ENCODE assay signal across 11 mouse cellular contexts in the genomic region with DNA sequence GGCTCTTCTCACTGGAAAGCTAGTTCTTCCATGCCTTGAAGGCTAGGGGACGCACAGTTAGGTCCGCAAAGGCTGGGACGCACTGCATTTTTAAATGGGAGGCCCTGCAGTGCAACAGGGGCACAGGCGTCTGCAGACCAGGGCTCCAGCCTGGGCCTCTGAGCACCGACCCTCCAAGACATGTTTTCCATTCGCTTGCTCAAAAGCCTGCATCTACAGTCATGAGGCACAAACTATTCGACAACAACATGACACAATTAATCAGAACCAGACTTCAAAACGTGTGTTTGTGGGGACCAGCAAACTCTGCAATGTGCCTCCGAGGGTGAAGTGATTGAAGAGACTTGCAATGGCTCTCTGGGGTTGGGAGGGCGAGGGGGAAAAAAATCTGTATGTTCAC. TPM values are rescaled to one million over a fixed set of nuclear protein-coding genes. Genes with fewer than 3 reads are reported as not detected.
DNase-seq lines count a peak whose midpoint lies in the region; ATAC-seq and TF ChIP-seq lines count a peak whose summit lies in the region.
"Had no signal": no experiment of that assay in that cellular context is flagged by ENCODE, and none has a peak within 500 bp of the region (broad histone marks: within the 10 kb centered on the region; RNA-seq: fewer than 3 reads in every experiment).

No protein-coding gene starts in this region.

- no peak for TF ChIP-seq CTCF in E14TG2a.4 (conservative IDR thresholded peaks at IDR 0.05; ENCODE audit: low read length)
- no peak for TF ChIP-seq CTCF in layer of hippocampus, adult 2 months (conservative IDR thresholded peaks at IDR 0.05)

- H3K4me1 ChIP-seq in E14TG2a.4 (replicated peaks; ENCODE audit: low read depth, low read length) = peaks cover 70% of the 10 kb centered on the region
- H3K4me1 ChIP-seq in hindbrain, embryonic 10.5 days (replicated peaks) = peaks cover 92% of the 10 kb centered on the region
- H3K4me1 ChIP-seq in midbrain, embryonic 14.5 days (ENCODE audit: control insufficient read depth, insufficient read depth, low read length) = peaks cover 31% of the 10 kb centered on the region

- peak; percentile 40 for DNase-seq in embryo, embryonic 10 days (ENCODE audit: low spot score)
- no peak for DNase-seq in embryo, embryonic 11 days
- peak; percentile 56 for DNase-seq in hindbrain, embryonic 10.5 days (ENCODE audit: low spot score)
- peak; percentile 25 for DNase-seq in midbrain, embryonic 14.5 days
- DNase-seq in c-Kit-positive CD71-positive TER-119-positive erythroid progenitor cells, embryonic 14.5 days (ENCODE audit: low spot score) = no peak
- DNase-seq in testis, postnatal 10 days (ENCODE audit: low spot score) = no peak
- DNase-seq in layer of hippocampus, adult 2 months (ENCODE audit: low spot score in 2 of 2) = no peak
- DNase-seq: kidney, adult 11 months; liver, embryonic 13.5 days had no signal

- peak overlapping the region; percentile 90 for H3K4me2 ChIP-seq in midbrain, embryonic 14.5 days (ENCODE audit: low read length)
- H3K4me2 ChIP-seq: liver, embryonic 13.5 days had no signal

- H3K27me3 ChIP-seq in E14TG2a.4 (ENCODE audit: insufficient read depth, low read length) = peaks cover 74% of the 10 kb centered on the region
- peaks cover 99% of the 10 kb centered on the region for H3K27me3 ChIP-seq in hindbrain, embryonic 10.5 days (ENCODE audit: insufficient read depth, poor library complexity, severe bottlenecking)
- peaks cover 55% of the 10 kb centered on the region for H3K27me3 ChIP-seq in midbrain, embryonic 14.5 days (ENCODE audit: control insufficient read depth, insufficient read depth, low read length)

- H3K4me3 ChIP-seq in E14TG2a.4 (replicated peaks; ENCODE audit: low read length) = peak overlapping the region; percentile 35; the same call in 1 of the 2 replicates
- H3K4me3 ChIP-seq in hindbrain, embryonic 10.5 days = peak overlapping the region; percentile 72
- H3K4me3 ChIP-seq in midbrain, embryonic 14.5 days (replicated peaks; ENCODE audit: low read depth, low read length) = peak overlapping the region; percentile 53
- no peak overlapping the region for H3K4me3 ChIP-seq in layer of hippocampus, adult 2 months
- H3K4me3 ChIP-seq: liver, embryonic 13.5 days had no signal

- H3K36me3 ChIP-seq in E14TG2a.4 (ENCODE audit: insufficient read depth, low read length) = peaks cover 71% of the 10 kb centered on the region
- H3K36me3 ChIP-seq in hindbrain, embryonic 10.5 days = peaks cover 22% of the 10 kb centered on the region; the same call in 1 of the 2 replicates
- H3K36me3 ChIP-seq in midbrain, embryonic 14.5 days (ENCODE audit: control insufficient read depth, insufficient read depth, low read length) = no peaks in the 10 kb centered on the region
- H3K36me3 ChIP-seq: liver, embryonic 13.5 days had no signal

- WGBS in hindbrain, embryonic 10.5 days = 2% methylated on average over 10 of the region's 10 CpGs
- 9% methylated on average over 10 of the region's 10 CpGs for WGBS in midbrain, embryonic 14.5 days

- H3K27ac ChIP-seq in hindbrain, embryonic 10.5 days = peak overlapping the region; percentile 92
- 0 out of 2 replicates have a peak overlapping the region, but pooled peaks have one; percentile 13 for H3K27ac ChIP-seq in midbrain, embryonic 14.5 days (replicated peaks; ENCODE audit: low read depth, low read length)
- no peak overlapping the region for H3K27ac ChIP-seq in layer of hippocampus, adult 2 months
- H3K27ac ChIP-seq: liver, embryonic 13.5 days had no signal

- ATAC-seq in midbrain, embryonic 14.5 days (ENCODE audit: low FRiP score, low TSS enrichment) = no peak

- H3K9me3 ChIP-seq in E14TG2a.4 (ENCODE audit: low read length) = no peaks in the 10 kb centered on the region
- H3K9me3 ChIP-seq in hindbrain, embryonic 10.5 days = no peaks in the 10 kb centered on the region
- no peaks in the 10 kb centered on the region for H3K9me3 ChIP-seq in midbrain, embryonic 14.5 days (ENCODE audit: control insufficient read depth, low read length)
- H3K9me3 ChIP-seq: liver, embryonic 13.5 days had no signal

- H3K9ac ChIP-seq in midbrain, embryonic 14.5 days (replicated peaks; ENCODE audit: low read length) = peak overlapping the region; percentile 26; the same call in 1 of the 2 replicates
- H3K9ac ChIP-seq: liver, embryonic 13.5 days had no signal

RNA-seq across cellular contexts. Expression of a gene that starts 17.1 kb away (rescaled TPM):
- polyA plus RNA-seq in hindbrain, embryonic 10.5 days (2016; fragmentation: Nextera tagmentation; extraction: Ambion mirVana) = 18.2 and 23.7 TPM in 2 replicates
- 8.4 and 12.3 TPM in 2 replicates for polyA plus RNA-seq in midbrain, embryonic 14.5 days (2014; fragmentation: Nextera tagmentation; extraction: Ambion mirVana)
- 1 to 10 TPM; 5.9 to 7.2 TPM for total RNA-seq in layer of hippocampus, adult 2 months (2021)
- total RNA-seq: monocyte, adult 5-6 weeks had no signal

RNA-seq across cellular contexts. Expression of a gene that starts 48.4 kb away (rescaled TPM):
- 0.88 and 1.2 TPM in 2 replicates for polyA plus RNA-seq in hindbrain, embryonic 10.5 days (2016; fragmentation: Nextera tagmentation; extraction: Ambion mirVana)
- 0.04 and 0.54 TPM in 2 replicates for polyA plus RNA-seq in midbrain, embryonic 14.5 days (2014; fragmentation: Nextera tagmentation; extraction: Ambion mirVana)
- total RNA-seq in layer of hippocampus, adult 2 months (2021) = 1 to 10 TPM; 1.4 to 1.9 TPM

Comparison
In these comparisons a context has a peak if more than half of its experiments do, and no peak if none do; other contexts are left out.
1. DNase-seq: peak in embryo, embryonic 10 days (single experiment), hindbrain, embryonic 10.5 days (single experiment) and midbrain, embryonic 14.5 days (single experiment); none in embryo, embryonic 11 days (single experiment), c-Kit-positive CD71-positive TER-119-positive erythroid progenitor cells, embryonic 14.5 days (single experiment), testis, postnatal 10 days (single experiment) and layer of hippocampus, adult 2 months (0 of 2).